Mouse (Mus musculus) heart, embryonic 16.5 days (tissue): ENCODE data around the gene Slc23a2. TPM values are rescaled to one million over a fixed set of nuclear protein-coding genes. Genes with fewer than 3 reads are reported as not detected.

Experiments used
- ATAC-seq: fragments of 200-750 bp; cut with Nextera tagmentation; replicated peaks from 2 replicates; pipeline ENCODE4 v1.8.0; 2017; ENCODE audit warnings: moderate number of reproducible peaks; ENCODE audit not compliant: insufficient read depth, low FRiP score; ENCODE audit errors: extremely low read depth
- H3K27ac ChIP-seq: fragments of 300-500 bp; sonication (generic); 2 replicates; pipeline ENCODE4 v1.5.1; 2014; ENCODE audit warnings: mild to moderate bottlenecking, low read length, control low read depth, moderate library complexity
- H3K27me3 ChIP-seq: fragments of 300-500 bp; sonication (generic); 2 replicates; pipeline ENCODE4 v1.6.1; 2014; ENCODE audit warnings: low read length, mixed read lengths; ENCODE audit not compliant: control insufficient read depth, insufficient read depth
- H3K36me3 ChIP-seq: fragments of 300-500 bp; sonication (generic); 2 replicates; pipeline ENCODE4 v1.6.1; 2014; ENCODE audit not compliant: control insufficient read depth, insufficient read depth
- H3K4me1 ChIP-seq: fragments of 300-500 bp; sonication (generic); 2 replicates; pipeline ENCODE4 v1.6.1; 2014; ENCODE audit warnings: low read length, mixed read lengths; ENCODE audit not compliant: control insufficient read depth, insufficient read depth
- H3K4me2 ChIP-seq: fragments of 300-500 bp; sonication (generic); 2 replicates; pipeline ENCODE4 v1.6.1; 2014; ENCODE audit warnings: low read depth, mild to moderate bottlenecking, control low read depth, low read length
- H3K4me3 ChIP-seq: fragments of 300-500 bp; sonication (generic); 2 replicates; pipeline ENCODE4 v1.5.1; 2014; ENCODE audit warnings: mild to moderate bottlenecking, control low read depth, low read length
- H3K9ac ChIP-seq: fragments of 300-500 bp; sonication (generic); 2 replicates; pipeline ENCODE4 v1.6.1; 2014; ENCODE audit warnings: low read length, control low read depth
- H3K9me3 ChIP-seq: fragments of 300-500 bp; sonication (generic); replicated peaks from 2 replicates; pipeline ENCODE4 v1.6.1; 2016; ENCODE audit warnings: low read length; ENCODE audit not compliant: control insufficient read depth
- WGBS: fragments of 180-500 bp; shearing (Covaris S2); extraction: QIAGEN DNeasy Blood & Tissue Kit; methylation state at CpG from one replicate; pipeline ENCODE4 v1.1.7; 2014; 5-methylcytosine and 5-hydroxymethylcytosine counted together
- polyA plus RNA-seq: library from polyadenylated mRNA; unstranded; fragments of >200 nt; fragmentation: Nextera tagmentation; extraction: Ambion mirVana; gene quantifications from 2 replicates; pipeline ENCODE4 v1.2.1, GENCODE M21; 2015

Gene Slc23a2
- polyA plus RNA-seq, 1 experiment from 2014 or later = 9.5 TPM

DNA sequence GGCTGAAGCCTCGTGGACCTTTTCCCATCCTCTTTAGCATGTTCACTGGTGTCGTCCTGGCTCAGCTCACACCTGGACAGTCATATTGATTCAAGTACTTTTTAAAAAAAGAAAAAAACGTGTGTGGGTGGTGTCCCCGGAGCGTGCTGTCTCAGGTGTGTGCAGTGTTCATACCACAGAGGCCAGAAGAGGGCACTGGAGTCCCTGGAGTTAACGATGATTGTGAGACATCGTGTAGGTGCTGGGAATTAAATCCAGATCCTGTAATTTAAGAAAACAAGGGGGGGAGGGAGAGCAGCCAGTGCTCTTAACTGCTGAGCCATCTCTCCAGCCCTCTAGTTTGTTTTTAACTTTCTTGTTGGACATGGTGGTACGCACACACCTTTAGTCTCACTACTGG, 2.3 kb downstream of the Slc23a2 start:
- H3K4me3 ChIP-seq = no peak overlapping the region
- 0 out of 2 replicates have a peak, but pooled peaks cover 2% of the 10 kb centered on the region for H3K36me3 ChIP-seq
- H3K27ac ChIP-seq = no peak overlapping the region
- H3K9ac ChIP-seq = no peak overlapping the region
- no peak overlapping the region for H3K4me2 ChIP-seq
- peaks cover 6% of the 10 kb centered on the region for H3K4me1 ChIP-seq
- H3K9me3 ChIP-seq = no peaks in the 10 kb centered on the region
- 93% methylated on average over 8 of the region's 8 CpGs for WGBS
- ATAC-seq = no peak
- H3K27me3 ChIP-seq = no peaks in the 10 kb centered on the region; the same call in 1 of the 2 replicates

DNA sequence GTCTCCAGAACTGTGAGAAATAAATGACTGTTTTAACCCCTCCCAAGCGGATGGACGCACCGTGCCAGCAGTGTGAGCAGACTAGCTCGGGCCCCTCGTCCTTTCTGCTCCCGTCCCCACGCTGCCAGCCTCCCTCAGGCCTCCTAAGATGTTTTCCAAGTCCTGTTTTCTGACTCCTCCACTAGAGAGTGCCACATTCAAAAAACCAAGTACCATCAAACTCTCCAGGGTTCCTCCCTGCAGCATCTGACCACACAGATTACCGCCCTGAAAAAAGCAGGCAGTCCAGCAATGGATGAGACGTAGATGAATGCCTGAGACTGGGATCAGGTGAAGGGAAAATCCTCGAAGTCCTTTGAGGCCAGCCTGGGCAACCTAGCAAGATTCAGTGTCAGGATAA, 4.4 kb downstream of the Slc23a2 start:
- Histone ChIP-seq H3K4me2 (no peak overlapping the region), H3K9ac (no peak overlapping the region), H3K4me3 (no peak overlapping the region), H3K4me1 (peaks cover 6% of the 10 kb centered on the region), H3K36me3 (0 out of 2 replicates have a peak, but pooled peaks cover 2% of the 10 kb centered on the region), H3K9me3 (no peaks in the 10 kb centered on the region), H3K27ac (no peak overlapping the region), H3K27me3 (no peaks in the 10 kb centered on the region; the same call in 1 of the 2 replicates)
- ATAC-seq = no peak
- WGBS = 68% methylated on average over 10 of the region's 10 CpGs

DNA sequence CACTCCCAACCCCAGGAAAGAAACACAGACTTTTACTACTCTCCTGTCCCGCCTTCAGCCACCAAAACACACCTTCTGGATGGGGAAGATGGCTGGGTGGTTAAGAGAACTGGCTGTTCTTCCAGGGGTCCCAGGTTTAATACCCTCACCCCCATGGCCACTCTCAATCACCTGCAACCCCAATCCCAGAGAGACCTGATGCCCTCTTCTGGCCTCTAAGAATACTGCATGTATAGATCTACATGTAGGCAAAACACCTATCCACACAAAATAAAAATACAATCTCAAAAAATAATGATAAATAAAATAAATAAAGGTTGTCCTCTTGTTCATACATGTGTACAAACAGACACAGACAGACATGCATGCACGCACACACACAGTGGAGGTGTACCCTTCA, 5.8 kb downstream of the Slc23a2 start:
- H3K9ac ChIP-seq = no peak overlapping the region
- H3K4me1 ChIP-seq = peaks cover 13% of the 10 kb centered on the region
- no peak for ATAC-seq
- H3K4me3 ChIP-seq = no peak overlapping the region
- 0 out of 2 replicates have a peak, but pooled peaks cover 2% of the 10 kb centered on the region for H3K36me3 ChIP-seq
- WGBS = 92% methylated on average over 2 of the region's 2 CpGs
- no peak overlapping the region for H3K27ac ChIP-seq
- no peaks in the 10 kb centered on the region for H3K9me3 ChIP-seq
- no peak overlapping the region for H3K4me2 ChIP-seq
- H3K27me3 ChIP-seq = no peaks in the 10 kb centered on the region

DNA sequence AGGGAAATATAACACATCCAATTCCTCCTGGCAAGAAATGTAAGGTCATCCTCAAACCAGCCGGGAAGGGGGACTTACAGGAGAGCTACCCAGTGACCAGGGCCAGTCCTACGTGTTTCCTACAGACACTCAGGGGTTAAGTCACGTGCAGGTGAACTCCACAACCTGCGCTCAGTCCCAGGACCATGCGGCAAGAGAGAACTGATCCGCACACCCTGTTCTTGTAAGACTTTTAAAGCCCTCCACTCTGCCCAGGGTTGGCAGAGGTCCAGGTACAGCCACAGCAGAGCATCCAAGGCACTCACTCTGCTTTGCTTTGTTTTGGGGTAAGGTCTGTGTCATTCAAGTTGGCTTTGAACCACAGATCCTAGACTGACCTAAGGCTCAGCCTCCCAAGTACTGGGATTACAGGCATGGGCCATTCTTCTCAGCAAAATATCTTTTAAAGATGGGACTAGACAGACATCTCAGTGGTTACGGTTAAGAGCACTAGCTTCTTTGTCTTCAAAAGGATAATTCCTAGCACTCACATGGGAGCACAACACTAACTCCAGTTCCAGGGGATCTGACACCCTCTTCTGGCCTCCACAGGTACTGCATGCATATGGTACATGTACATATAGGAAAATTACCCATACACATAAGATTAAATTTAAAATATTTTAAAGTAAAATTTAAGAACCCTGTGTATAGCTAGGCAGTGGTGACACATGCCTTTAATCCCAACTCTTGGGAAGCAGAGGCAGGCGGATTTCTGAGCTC, 8.9 kb downstream of the Slc23a2 start:
- Histone ChIP-seq H3K4me3 (no peak overlapping the region), H3K4me1 (peaks cover 18% of the 10 kb centered on the region), H3K27ac (no peak overlapping the region), H3K27me3 (no peaks in the 10 kb centered on the region), H3K9me3 (no peaks in the 10 kb centered on the region), H3K4me2 (no peak overlapping the region), H3K9ac (no peak overlapping the region), H3K36me3 (no peaks in the 10 kb centered on the region)
- no peak for ATAC-seq
- 78% methylated on average over 8 of the region's 8 CpGs for WGBS

DNA sequence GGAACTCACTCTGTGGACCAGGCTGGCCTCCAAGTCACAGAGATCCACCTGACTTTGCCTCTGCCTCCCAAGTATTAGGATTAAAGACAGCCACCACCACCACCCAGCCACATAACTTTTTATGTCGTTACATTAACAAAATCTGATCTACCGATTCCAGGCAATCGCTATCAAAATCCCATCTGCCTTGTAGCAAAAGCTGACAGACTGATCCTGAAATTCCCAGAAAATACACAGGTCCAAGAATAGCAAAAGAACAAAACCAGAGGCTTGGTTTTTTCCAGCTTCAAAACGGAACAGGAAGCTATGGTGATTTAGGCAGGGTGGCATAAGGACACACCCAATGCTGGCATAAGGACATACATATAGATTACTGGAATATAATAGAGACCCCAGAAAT, 10.2 kb downstream of the Slc23a2 start:
- no peak overlapping the region for H3K4me2 ChIP-seq
- H3K9ac ChIP-seq = no peak overlapping the region
- no peak for ATAC-seq
- H3K4me1 ChIP-seq = peaks cover 18% of the 10 kb centered on the region
- no peaks in the 10 kb centered on the region for H3K27me3 ChIP-seq
- H3K9me3 ChIP-seq = no peaks in the 10 kb centered on the region
- WGBS = 77% methylated on average over 4 of the region's 4 CpGs
- H3K36me3 ChIP-seq = no peaks in the 10 kb centered on the region
- no peak overlapping the region for H3K4me3 ChIP-seq
- no peak overlapping the region for H3K27ac ChIP-seq

DNA sequence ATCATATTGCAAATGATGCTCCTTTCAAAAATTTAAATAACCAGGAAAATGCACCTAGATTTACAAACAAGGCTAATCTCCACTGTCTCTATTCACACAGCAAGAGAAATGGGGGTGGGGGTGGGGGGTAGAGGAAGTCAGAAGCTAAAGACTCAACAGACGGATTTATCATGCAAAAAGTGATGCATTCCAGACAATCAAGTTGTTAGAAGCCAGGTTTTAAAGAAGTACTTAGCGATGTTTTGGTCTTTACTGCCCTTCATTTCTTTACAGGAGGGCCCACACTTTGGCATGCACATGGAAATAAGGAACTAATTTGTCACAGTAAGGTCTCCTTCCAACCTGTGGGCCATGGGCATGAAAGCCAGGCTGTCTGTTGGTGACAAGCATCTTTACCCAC, 11.5 kb downstream of the Slc23a2 start:
- H3K9ac ChIP-seq = no peak overlapping the region
- H3K27me3 ChIP-seq = no peaks in the 10 kb centered on the region
- no peaks in the 10 kb centered on the region for H3K36me3 ChIP-seq
- H3K4me2 ChIP-seq = no peak overlapping the region
- no peaks in the 10 kb centered on the region for H3K9me3 ChIP-seq
- no peak overlapping the region for H3K4me3 ChIP-seq
- 48% methylated on average over 2 of the region's 2 CpGs for WGBS
- no peak overlapping the region for H3K27ac ChIP-seq
- H3K4me1 ChIP-seq = peaks cover 18% of the 10 kb centered on the region
- no peak for ATAC-seq

DNA sequence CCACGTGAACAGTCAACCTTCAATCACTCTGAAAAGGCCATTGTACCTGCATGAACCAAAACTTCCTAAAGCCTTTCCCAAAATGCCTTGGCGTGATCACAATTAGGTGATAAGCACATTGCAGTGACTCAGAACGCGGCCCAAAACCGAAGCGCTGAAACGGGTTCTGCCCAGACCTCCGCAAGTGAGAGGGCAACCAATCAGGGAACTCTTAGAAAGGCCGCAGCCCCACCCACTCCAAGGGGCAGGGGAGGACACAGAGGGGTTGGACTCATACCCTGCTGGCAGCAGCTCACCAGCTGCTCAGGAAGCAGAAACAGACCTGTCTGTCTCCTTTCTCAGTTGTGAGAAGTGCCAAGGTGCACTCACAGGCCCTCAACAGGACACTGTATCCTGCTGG, 13.6 kb downstream of the Slc23a2 start:
- H3K36me3 ChIP-seq = no peaks in the 10 kb centered on the region
- peak; percentile 77 for ATAC-seq
- H3K4me1 ChIP-seq = peaks cover 18% of the 10 kb centered on the region
- H3K4me2 ChIP-seq = peak overlapping the region; percentile 59
- H3K27ac ChIP-seq = no peak overlapping the region
- peak overlapping the region; percentile 43 for H3K4me3 ChIP-seq
- H3K9ac ChIP-seq = no peak overlapping the region
- 7% methylated on average over 9 of the region's 9 CpGs for WGBS
- H3K27me3 ChIP-seq = no peaks in the 10 kb centered on the region
- H3K9me3 ChIP-seq = no peaks in the 10 kb centered on the region

DNA sequence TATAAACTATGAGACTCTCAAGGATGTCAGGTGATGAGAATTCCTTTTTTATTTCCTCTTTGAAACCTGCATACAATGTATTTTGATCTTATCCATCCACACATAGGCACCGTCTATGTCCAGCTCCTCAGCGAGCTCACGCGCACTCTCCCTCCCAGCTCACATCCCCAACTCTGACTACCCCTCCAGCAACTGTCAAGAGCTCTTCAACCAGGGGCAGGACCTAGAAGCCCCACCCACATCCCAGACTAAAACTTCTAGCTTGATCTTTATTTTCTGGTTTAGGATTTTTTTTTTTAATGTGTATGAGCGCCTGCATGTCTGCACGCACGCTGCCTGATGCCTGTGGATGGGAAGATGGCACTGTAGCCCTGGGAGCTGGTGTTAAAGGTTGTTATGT, 14.9 kb downstream of the Slc23a2 start:
- peaks cover 18% of the 10 kb centered on the region for H3K4me1 ChIP-seq
- no peak overlapping the region for H3K4me3 ChIP-seq
- no peak overlapping the region for H3K27ac ChIP-seq
- no peak overlapping the region for H3K9ac ChIP-seq
- no peaks in the 10 kb centered on the region for H3K36me3 ChIP-seq
- no peaks in the 10 kb centered on the region for H3K9me3 ChIP-seq
- H3K27me3 ChIP-seq = no peaks in the 10 kb centered on the region
- WGBS = 90% methylated on average over 7 of the region's 7 CpGs
- ATAC-seq = no peak
- no peak overlapping the region for H3K4me2 ChIP-seq

DNA sequence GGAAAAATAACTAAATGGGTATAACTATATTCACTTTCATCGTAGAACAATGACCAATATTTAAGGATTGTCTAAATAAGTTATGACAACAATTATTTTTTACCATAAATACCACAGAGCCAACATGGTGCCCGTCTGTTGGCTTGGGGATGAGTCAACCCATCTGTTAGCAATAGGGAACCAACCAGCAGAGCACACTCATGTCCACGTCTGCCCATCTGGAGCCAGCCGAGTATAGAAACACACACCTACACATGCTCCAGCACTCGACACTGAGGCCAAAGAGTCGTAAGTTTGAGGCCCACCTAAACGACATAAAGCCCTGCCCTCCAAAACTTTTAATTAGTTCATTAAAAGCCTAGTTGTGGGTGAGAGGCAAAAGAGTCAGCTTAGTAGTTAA, 15.7 kb downstream of the Slc23a2 start:
- Histone ChIP-seq H3K9ac (no peak overlapping the region), H3K4me2 (no peak overlapping the region), H3K27me3 (no peaks in the 10 kb centered on the region), H3K9me3 (no peaks in the 10 kb centered on the region), H3K36me3 (no peaks in the 10 kb centered on the region), H3K27ac (no peak overlapping the region), H3K4me1 (peaks cover 11% of the 10 kb centered on the region), H3K4me3 (no peak overlapping the region)
- WGBS = 95% methylated on average over 7 of the region's 7 CpGs
- no peak for ATAC-seq
